ENCODE assay signal across 13 mouse cellular contexts in the genomic region with DNA sequence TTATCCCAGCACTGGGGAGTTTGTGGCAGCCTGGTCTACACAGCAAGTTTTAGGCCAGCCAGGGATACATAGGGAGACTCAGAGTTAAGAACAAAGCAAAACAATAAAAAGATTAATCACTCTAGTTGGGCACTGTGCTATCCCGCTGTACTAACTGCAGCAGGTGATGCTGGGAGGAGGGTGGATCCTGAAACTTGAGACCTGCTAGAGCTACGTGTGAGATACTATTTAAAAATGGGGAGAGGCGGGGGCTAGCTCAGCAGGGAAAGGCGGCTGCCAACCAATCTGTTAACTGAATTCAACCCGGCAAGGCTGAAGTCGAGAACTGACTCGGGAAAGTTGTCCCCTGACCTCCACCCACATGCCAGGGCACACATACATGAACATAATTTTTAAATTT. TPM values are rescaled to one million over a fixed set of nuclear protein-coding genes. Genes with fewer than 3 reads are reported as not detected.
A peak's percentile ranks its signal among the peaks of the same experiment; 100 is the strongest.
DNase-seq lines count a peak whose midpoint lies in the region; ATAC-seq lines count a peak whose summit lies in the region.
"Had no signal": no experiment of that assay in that cellular context is flagged by ENCODE, and none has a peak within 500 bp of the region (broad histone marks: within the 10 kb centered on the region; RNA-seq: fewer than 3 reads in every experiment).

No protein-coding gene starts in this region.

- H3K27me3 ChIP-seq in heart, embryonic 15.5 days = no peaks in the 10 kb centered on the region
- H3K27me3 ChIP-seq in liver, embryonic 15.5 days = no peaks in the 10 kb centered on the region
- H3K27me3 ChIP-seq: megakaryocyte, embryonic 14.5 days; neural tube, embryonic 13.5 days had no signal

- no peaks in the 10 kb centered on the region for H3K9me3 ChIP-seq in heart, embryonic 15.5 days (replicated peaks)
- H3K9me3 ChIP-seq in liver, embryonic 15.5 days (replicated peaks) = no peaks in the 10 kb centered on the region
- H3K9me3 ChIP-seq: megakaryocyte, embryonic 14.5 days; neural tube, embryonic 13.5 days had no signal

- peak overlapping the region; percentile 33 for H3K4me3 ChIP-seq in heart, embryonic 15.5 days
- no peak overlapping the region for H3K4me3 ChIP-seq in liver, embryonic 15.5 days (replicated peaks)
- H3K4me3 ChIP-seq: megakaryocyte, embryonic 14.5 days; neural tube, embryonic 13.5 days had no signal

- peak; percentile 47 for DNase-seq in heart, adult 9 months (ENCODE audit: low spot score in 2 of 2)
- no peak for DNase-seq in heart, adult 8-10 months (ENCODE audit: low spot score)
- DNase-seq in brain, adult 2 months (ENCODE audit: low read depth, low spot score) = peak; percentile 30
- DNase-seq in spleen, postnatal 36 days (ENCODE audit: low spot score in 2 of 2) = no peak
- no peak for DNase-seq in urinary bladder, adult 18-20 months (ENCODE audit: low spot score in 2 of 2)
- no peak for DNase-seq in T-cell, adult 2 months (ENCODE audit: low spot score)
- DNase-seq: adrenal gland, adult 2 months; cerebellum, postnatal 14 days had no signal

- peak overlapping the region; percentile 53 for H3K27ac ChIP-seq in heart, embryonic 15.5 days
- H3K27ac ChIP-seq in liver, embryonic 15.5 days (replicated peaks) = no peak overlapping the region
- H3K27ac ChIP-seq: neural tube, embryonic 13.5 days had no signal

- H3K9ac ChIP-seq in heart, embryonic 15.5 days = no peak overlapping the region
- no peak overlapping the region for H3K9ac ChIP-seq in liver, embryonic 15.5 days
- H3K9ac ChIP-seq: neural tube, embryonic 13.5 days had no signal

- no peaks in the 10 kb centered on the region for H3K36me3 ChIP-seq in heart, embryonic 15.5 days
- H3K36me3 ChIP-seq in liver, embryonic 15.5 days (replicated peaks) = no peaks in the 10 kb centered on the region
- H3K36me3 ChIP-seq: neural tube, embryonic 13.5 days had no signal

- 0 out of 2 replicates have a peak, but pooled peaks cover 3% of the 10 kb centered on the region for H3K4me1 ChIP-seq in heart, embryonic 15.5 days (replicated peaks)
- H3K4me1 ChIP-seq in liver, embryonic 15.5 days (replicated peaks) = peaks cover 20% of the 10 kb centered on the region; the same call in 1 of the 2 replicates
- H3K4me1 ChIP-seq: megakaryocyte, embryonic 14.5 days had no signal

- ATAC-seq in heart, embryonic 15.5 days (replicated peaks; ENCODE audit: insufficient number of reproducible peaks, insufficient read depth, low FRiP score, low read depth) = peak; percentile 82
- no peak for ATAC-seq in liver, embryonic 15.5 days (ENCODE audit: insufficient read depth)
- ATAC-seq: inflammation-experienced regulatory T-cells, adult 6 months had no signal

- WGBS in heart, embryonic 15.5 days = 21% methylated on average over 7 of the region's 7 CpGs
- WGBS in liver, embryonic 15.5 days (ENCODE audit: insufficient replicate concordance) = 55% methylated on average over 7 of the region's 7 CpGs

- H3K4me2 ChIP-seq in heart, embryonic 15.5 days = peak overlapping the region; percentile 55
- H3K4me2 ChIP-seq in liver, embryonic 15.5 days = 0 out of 2 replicates have a peak overlapping the region, but pooled peaks have one; percentile 13
- H3K4me2 ChIP-seq: neural tube, embryonic 13.5 days had no signal

RNA-seq across cellular contexts. Expression of gene Dnmbp, which starts 45.9 kb away (rescaled TPM):
- 10 to 100 TPM in 1 of 4 experiments, 1 to 10 TPM in 3; 8.9 to 10.3 (median 9.2) TPM for total RNA-seq in heart, adult 8-10 months (2022)
- polyA plus RNA-seq in heart, embryonic 15.5 days (2015; fragmentation: Nextera tagmentation; extraction: Ambion mirVana) = 8.5 and 11.1 TPM in 2 replicates
- polyA plus RNA-seq in liver, embryonic 15.5 days (2015; fragmentation: Nextera tagmentation; extraction: Ambion mirVana) = 2.5 and 2.7 TPM in 2 replicates

Comparison
In these comparisons a context has a peak if more than half of its experiments do, and no peak if none do; other contexts are left out.
1. DNase-seq: peak in heart, adult 9 months (2 of 2) and brain, adult 2 months (single experiment); none in heart, adult 8-10 months (single experiment), spleen, postnatal 36 days (0 of 2), urinary bladder, adult 18-20 months (0 of 2) and T-cell, adult 2 months (single experiment).